Mouse (Mus musculus) intestine, embryonic 16.5 days (tissue): ENCODE results near the gene Gm3005. TPM values are rescaled to one million over a fixed set of nuclear protein-coding genes. Genes with fewer than 3 reads are reported as not detected.
"Not testable (repeated sequence)": the region's sequence is repeated elsewhere in the genome, so short reads cannot be mapped to it uniquely, and the experiment has no call there.

Source experiments
- ATAC-seq: fragments of 200-750 bp; cut with Nextera tagmentation; 2 replicates; pipeline ENCODE4 v1.8.0; 2017; ENCODE audit warnings: moderate TSS enrichment, moderate library complexity
- H3K27ac ChIP-seq: fragments of 300-500 bp; sonication (generic); 2 replicates; pipeline ENCODE4 v1.5.1; 2014; ENCODE audit warnings: mild to moderate bottlenecking, low read length
- H3K27me3 ChIP-seq: fragments of 300-500 bp; sonication (generic); replicated peaks from 2 replicates; pipeline ENCODE4 v1.6.1; 2014; ENCODE audit warnings: low read length, control low read depth, mixed read lengths; ENCODE audit not compliant: control insufficient read depth, insufficient read depth
- H3K36me3 ChIP-seq: fragments of 300-500 bp; sonication (generic); 2 replicates; pipeline ENCODE4 v1.6.1; 2014; ENCODE audit warnings: low read length, control low read depth; ENCODE audit not compliant: control insufficient read depth, insufficient read depth
- H3K4me1 ChIP-seq: fragments of 300-500 bp; sonication (generic); 2 replicates; pipeline ENCODE4 v1.6.1; 2014; ENCODE audit warnings: low read length, control low read depth, mixed read lengths; ENCODE audit not compliant: control insufficient read depth, insufficient read depth
- H3K4me2 ChIP-seq: fragments of 300-500 bp; sonication (generic); 2 replicates; pipeline ENCODE4 v1.6.1; 2014; ENCODE audit warnings: low read depth, low read length, control low read depth
- H3K4me3 ChIP-seq: fragments of 300-500 bp; sonication (generic); 2 replicates; pipeline ENCODE4 v1.5.1; 2014; ENCODE audit warnings: mild to moderate bottlenecking, low read length
- H3K9ac ChIP-seq: fragments of 300-500 bp; sonication (generic); 2 replicates; pipeline ENCODE4 v1.6.1; 2014; ENCODE audit warnings: low read depth, low read length
- H3K9me3 ChIP-seq: fragments of 300-500 bp; sonication (generic); 2 replicates; pipeline ENCODE4 v1.6.1; 2016; ENCODE audit warnings: low read length, control low read depth; ENCODE audit not compliant: control insufficient read depth
- WGBS: fragments of 180-500 bp; shearing (Covaris S2); extraction: QIAGEN DNeasy Blood & Tissue Kit; methylation state at CpG from one replicate; pipeline ENCODE4 v1.1.7; 2014; 5-methylcytosine and 5-hydroxymethylcytosine counted together
- polyA plus RNA-seq: library from polyadenylated mRNA; unstranded; fragments of >200 nt; fragmentation: Nextera tagmentation; extraction: Ambion mirVana; gene quantifications from 2 replicates; pipeline ENCODE4 v1.2.1, GENCODE M21; 2015

Gene Gm3005
- polyA plus RNA-seq = 0.26 and 0.28 TPM in 2 replicates

- H3K9me3 ChIP-seq, H3K4me3 ChIP-seq, H3K4me2 ChIP-seq, H3K9ac ChIP-seq, H3K36me3 ChIP-seq, ATAC-seq, H3K27me3 ChIP-seq, H3K27ac ChIP-seq, H3K4me1 ChIP-seq: not testable (repeated sequence)
- WGBS = no CpG with 5 or more reads among the region's 2 CpGs
Measured at GRCm38 (mm10) chr14:3427803-3428202, at the start of gene Gm3005. TSS of gene Gm3005 (plus strand) at chr14:3428103.

- H3K9me3 ChIP-seq, H3K4me3 ChIP-seq, ATAC-seq, H3K9ac ChIP-seq, H3K4me1 ChIP-seq, H3K4me2 ChIP-seq, H3K27ac ChIP-seq, H3K36me3 ChIP-seq, H3K27me3 ChIP-seq: not testable (repeated sequence)
- no CpG with 5 or more reads among the region's 2 CpGs for WGBS
Measured at GRCm38 (mm10) chr14:3394793-3395192, 33.1 kb upstream of the Gm3005 start, which contains the start of gene Gm10413. TSS of gene Gm10413 (plus strand) at chr14:3395093.

DNA sequence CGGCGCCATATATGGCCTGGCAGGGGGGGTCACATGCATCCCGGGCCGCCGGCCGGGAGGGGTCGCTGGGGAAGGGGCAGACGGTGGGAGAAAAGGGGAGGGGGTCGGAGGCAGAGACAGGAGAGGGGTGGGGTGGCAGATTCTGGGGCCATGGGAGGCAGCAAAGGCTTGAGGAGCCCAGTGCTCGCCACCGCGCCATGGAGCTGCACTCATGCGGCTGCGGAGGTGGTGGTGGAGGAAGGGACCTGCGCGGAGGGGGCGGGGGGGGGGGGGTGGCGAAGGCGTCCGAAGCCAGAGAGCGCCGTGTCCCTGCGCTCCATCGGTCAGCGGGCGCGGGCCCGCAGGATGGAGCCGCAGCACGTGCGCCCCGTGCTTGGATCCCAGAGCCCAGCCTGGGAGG is 15.6 kb upstream of the Gm3005 start, which contains the start of gene Gm10409:
TSS of gene Gm10409 (plus strand) at position 301 of the 400 bp plus-strand sequence.
- H3K4me2 ChIP-seq, H3K9ac ChIP-seq, H3K4me3 ChIP-seq, H3K36me3 ChIP-seq, H3K27ac ChIP-seq, ATAC-seq, H3K27me3 ChIP-seq, H3K9me3 ChIP-seq, H3K4me1 ChIP-seq: not testable (repeated sequence)
- WGBS = no CpG with 5 or more reads among the region's 32 CpGs

- H3K27me3 ChIP-seq, ATAC-seq, H3K9me3 ChIP-seq, H3K36me3 ChIP-seq, H3K4me2 ChIP-seq, H3K27ac ChIP-seq, H3K4me1 ChIP-seq, H3K4me3 ChIP-seq, H3K9ac ChIP-seq: not testable (repeated sequence)
- no CpG with 5 or more reads among the region's 3 CpGs for WGBS
Measured at GRCm38 (mm10) chr14:3449079-3449478, 21.2 kb downstream of the Gm3005 start, which contains the start of gene Gm10408. TSS of gene Gm10408 (plus strand) at chr14:3449379.

- no CpG with 5 or more reads among the region's 2 CpGs for WGBS
- not testable (repeated sequence) for H3K27ac ChIP-seq, ATAC-seq, H3K36me3 ChIP-seq, H3K9me3 ChIP-seq, H3K4me3 ChIP-seq, H3K27me3 ChIP-seq, H3K4me1 ChIP-seq, H3K4me2 ChIP-seq, H3K9ac ChIP-seq
Measured at GRCm38 (mm10) chr14:3634212-3634611, 206.3 kb downstream of the Gm3005 start, which contains the start of gene Gm3012. TSS of gene Gm3012 (plus strand) at chr14:3634512.

Other genes starting within 250 kb of the Gm3005 start
- not detected in 2 replicates for gene Gm5795, start 239.8 kb upstream of the Gm3005 start, polyA plus RNA-seq
- gene D830030K20Rik, start 219.6 kb upstream of the Gm3005 start, polyA plus RNA-seq = 3.0 and 3.1 TPM in 2 replicates
- not detected in 2 replicates for gene Gm2956, start 95.5 kb upstream of the Gm3005 start, polyA plus RNA-seq
- gene Gm10413, start 33.0 kb upstream of the Gm3005 start, polyA plus RNA-seq = not detected in 2 replicates
- 0.42 and 0.56 TPM in 2 replicates for gene Gm10409, start 15.5 kb upstream of the Gm3005 start, polyA plus RNA-seq
- not detected in 2 replicates for gene Gm10408, start 21.3 kb downstream of the Gm3005 start, polyA plus RNA-seq
- gene Gm3012, start 206.4 kb downstream of the Gm3005 start, polyA plus RNA-seq = not detected in 2 replicates
- gene Gm3020, start 223.9 kb downstream of the Gm3005 start, polyA plus RNA-seq = 0.42 and 0.56 TPM in 2 replicates